Mouse (Mus musculus) limb, embryonic 10.5 days (tissue): Measurements from ENCODE around the gene Fhad1. TPM values are rescaled to one million over a fixed set of nuclear protein-coding genes. Genes with fewer than 3 reads are reported as not detected.

Source experiments
- DNase-seq: peaks from one replicate; pipeline ENCODE4 v3.0.0-alpha.2; 2017; ENCODE audit warnings: low spot score
- H3K27ac ChIP-seq: fragments of 300-500 bp; sonication (generic); 2 replicates; pipeline ENCODE4 v1.5.1; 2016; ENCODE audit warnings: mild to moderate bottlenecking
- H3K27me3 ChIP-seq: fragments of 300-500 bp; sonication (generic); 2 replicates; pipeline ENCODE4 v1.6.1; 2016; ENCODE audit warnings: low read depth, mild to moderate bottlenecking; ENCODE audit not compliant: poor library complexity, severe bottlenecking
- H3K36me3 ChIP-seq: fragments of 300-500 bp; sonication (generic); 2 replicates; pipeline ENCODE4 v1.6.1; 2016; ENCODE audit warnings: mild to moderate bottlenecking, moderate library complexity
- H3K4me1 ChIP-seq: fragments of 300-500 bp; sonication (generic); 2 replicates; pipeline ENCODE4 v1.6.1; 2016
- H3K4me3 ChIP-seq: fragments of 300-500 bp; sonication (generic); 2 replicates; pipeline ENCODE4 v1.5.1; 2016; ENCODE audit warnings: mild to moderate bottlenecking, moderate library complexity
- H3K9me3 ChIP-seq: fragments of 300-500 bp; sonication (generic); replicated peaks from 2 replicates; pipeline ENCODE4 v1.6.1; 2016; ENCODE audit warnings: mild to moderate bottlenecking
- WGBS: fragments of 180-500 bp; shearing (Covaris S2); methylation state at CpG from one replicate; pipeline ENCODE4 v1.1.7; 2016; 5-methylcytosine and 5-hydroxymethylcytosine counted together
- polyA plus RNA-seq: library from polyadenylated mRNA; unstranded; fragments of >200 nt; fragmentation: Nextera tagmentation; extraction: Ambion mirVana; gene quantifications from 2 replicates; pipeline ENCODE4 v1.2.1, GENCODE M21; 2016

Fhad1 gene
- polyA plus RNA-seq, 1 experiment from 2014 or later = 0.24 TPM

DNA sequence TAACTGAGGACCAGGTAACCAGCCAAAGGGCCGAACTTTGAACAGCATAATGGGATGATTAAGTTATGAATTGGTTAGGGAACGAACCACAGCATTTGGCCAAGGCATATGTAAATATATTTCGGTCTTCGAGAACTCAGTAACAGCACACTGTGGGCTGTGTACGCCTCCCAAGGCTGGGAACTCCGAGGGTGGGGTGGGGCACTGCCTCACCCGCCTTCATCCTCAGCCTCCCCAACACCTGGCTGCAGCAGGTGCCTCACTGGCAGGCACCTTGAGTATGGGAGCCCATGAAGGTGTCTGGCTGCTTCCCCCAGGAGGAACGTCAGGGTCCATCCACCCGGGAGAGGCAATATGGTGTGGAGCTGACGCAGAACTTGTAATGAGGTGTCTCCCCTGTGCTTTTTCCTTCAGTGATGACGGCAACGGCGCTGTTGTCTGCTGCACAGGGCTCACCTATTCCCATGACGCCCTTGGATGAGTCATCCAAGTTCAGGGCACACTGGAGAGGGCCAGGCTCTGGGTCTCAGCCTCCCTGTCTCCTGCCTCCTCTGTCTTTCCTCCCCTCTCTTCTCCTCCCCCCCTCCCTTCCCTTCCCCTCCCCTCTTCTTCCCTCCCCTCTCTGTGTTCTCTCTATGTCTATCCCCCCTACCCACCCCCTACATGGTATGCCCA lies 22.2 kb downstream of the Fhad1 start:
- 85% methylated on average over 14 of the region's 14 CpGs for WGBS
- H3K36me3 ChIP-seq = no peaks in the 10 kb centered on the region
- H3K27ac ChIP-seq = no peak overlapping the region
- no peaks in the 10 kb centered on the region for H3K9me3 ChIP-seq
- no peaks in the 10 kb centered on the region for H3K27me3 ChIP-seq
- 0 out of 2 replicates have a peak, but pooled peaks cover 4% of the 10 kb centered on the region for H3K4me1 ChIP-seq
- no peak overlapping the region for H3K4me3 ChIP-seq
- DNase-seq = no peak

DNA sequence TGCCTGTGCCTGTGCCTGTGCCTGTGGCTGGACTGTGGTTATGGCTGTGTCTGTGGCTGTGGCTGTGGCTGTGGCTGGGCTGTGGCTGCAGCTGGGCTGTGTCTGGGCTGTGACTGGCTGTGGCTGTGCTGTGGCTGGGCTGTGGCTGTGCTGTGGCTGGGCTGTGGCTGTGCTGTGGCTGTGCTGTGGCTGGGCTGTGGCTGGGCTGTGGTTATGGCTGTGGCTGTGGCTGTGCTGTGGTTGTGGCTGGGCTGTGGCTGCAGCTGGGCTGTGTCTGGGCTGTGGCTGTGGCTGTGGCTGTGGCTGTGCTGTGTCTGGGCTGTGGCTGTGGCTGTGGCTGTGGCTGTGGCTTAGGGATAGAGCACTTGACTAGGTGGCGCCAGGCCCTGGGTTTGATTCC lies 26.7 kb downstream of the Fhad1 start:
- Histone ChIP-seq H3K4me3 (no peak overlapping the region), H3K36me3 (no peaks in the 10 kb centered on the region), H3K27ac (no peak overlapping the region), H3K9me3 (no peaks in the 10 kb centered on the region), H3K27me3 (no peaks in the 10 kb centered on the region), H3K4me1 (0 out of 2 replicates have a peak, but pooled peaks cover 2% of the 10 kb centered on the region)
- no peak for DNase-seq
- 95% methylated on average over 1 of the region's 1 CpGs for WGBS

DNA sequence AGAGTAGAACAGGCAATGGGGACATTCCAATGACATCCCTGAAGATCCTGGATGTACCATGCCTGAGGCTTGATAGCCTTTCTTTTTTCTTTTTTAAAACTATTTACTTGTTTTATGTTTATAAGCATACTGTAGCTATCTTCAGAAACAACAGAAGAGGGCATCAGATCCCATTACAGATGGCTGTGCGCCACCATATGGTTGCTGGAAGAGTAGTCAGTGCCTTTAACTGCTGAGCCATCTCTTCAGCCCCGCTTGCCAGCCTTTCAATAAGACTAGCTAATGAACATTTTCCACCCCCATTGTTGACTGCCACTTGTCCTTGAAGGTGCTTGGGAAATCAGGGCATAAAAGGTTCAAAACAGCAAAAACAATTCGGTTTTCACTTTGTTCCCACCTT lies 31.2 kb downstream of the Fhad1 start:
- Histone ChIP-seq H3K27ac (no peak overlapping the region), H3K9me3 (no peaks in the 10 kb centered on the region), H3K36me3 (no peaks in the 10 kb centered on the region), H3K4me3 (no peak overlapping the region), H3K27me3 (no peaks in the 10 kb centered on the region), H3K4me1 (no peaks in the 10 kb centered on the region)
- 61% methylated on average over 3 of the region's 3 CpGs for WGBS
- DNase-seq = no peak

DNA sequence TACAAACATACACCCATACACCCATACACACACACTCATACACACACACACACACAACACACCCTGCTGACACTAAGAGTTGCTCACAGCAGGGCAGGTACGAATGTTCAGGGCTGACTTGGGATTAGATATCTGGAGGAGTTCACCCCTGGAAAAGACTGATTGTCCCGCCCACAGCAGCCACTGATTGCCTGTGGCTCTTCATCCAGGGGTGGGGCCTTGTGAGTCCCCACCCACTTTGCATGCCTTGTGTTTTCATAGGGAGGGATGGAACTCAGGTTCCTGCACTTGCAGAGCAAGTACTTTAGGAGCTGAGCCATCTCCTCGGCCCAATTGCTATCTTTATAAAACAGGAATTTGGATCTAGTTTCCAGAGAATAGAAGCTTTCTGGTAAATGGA lies 33.4 kb downstream of the Fhad1 start:
- no peak for DNase-seq
- Histone ChIP-seq H3K36me3 (no peaks in the 10 kb centered on the region), H3K27ac (no peak overlapping the region), H3K27me3 (no peaks in the 10 kb centered on the region), H3K4me1 (0 out of 2 replicates have a peak, but pooled peaks cover 3% of the 10 kb centered on the region), H3K9me3 (no peaks in the 10 kb centered on the region), H3K4me3 (no peak overlapping the region)
- 70% methylated on average over 3 of the region's 3 CpGs for WGBS

DNA sequence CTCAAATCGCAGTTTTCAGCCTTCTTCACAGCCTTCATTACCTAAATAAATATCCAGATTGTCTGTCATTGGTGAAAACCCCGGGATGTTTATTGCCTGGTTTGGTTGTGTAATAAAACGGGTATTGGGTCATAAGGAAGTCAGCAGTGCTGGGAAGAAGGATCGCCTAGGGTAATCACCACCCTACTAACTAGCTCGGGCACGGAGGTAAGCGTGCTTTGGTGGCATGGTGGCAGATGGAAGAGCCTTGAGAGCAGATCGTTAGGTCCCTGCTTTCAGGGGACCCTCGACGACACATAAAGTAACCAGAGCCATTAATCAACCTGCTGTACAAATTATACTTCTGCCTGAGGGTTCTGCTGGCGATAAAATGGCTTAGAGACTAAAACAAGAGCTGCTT lies 36.3 kb downstream of the Fhad1 start:
- 56% methylated on average over 11 of the region's 11 CpGs for WGBS
- H3K27me3 ChIP-seq = no peaks in the 10 kb centered on the region
- no peak for DNase-seq
- H3K36me3 ChIP-seq = no peaks in the 10 kb centered on the region
- no peak overlapping the region for H3K4me3 ChIP-seq
- no peak overlapping the region for H3K27ac ChIP-seq
- no peaks in the 10 kb centered on the region for H3K9me3 ChIP-seq
- H3K4me1 ChIP-seq = 0 out of 2 replicates have a peak, but pooled peaks cover 3% of the 10 kb centered on the region

DNA sequence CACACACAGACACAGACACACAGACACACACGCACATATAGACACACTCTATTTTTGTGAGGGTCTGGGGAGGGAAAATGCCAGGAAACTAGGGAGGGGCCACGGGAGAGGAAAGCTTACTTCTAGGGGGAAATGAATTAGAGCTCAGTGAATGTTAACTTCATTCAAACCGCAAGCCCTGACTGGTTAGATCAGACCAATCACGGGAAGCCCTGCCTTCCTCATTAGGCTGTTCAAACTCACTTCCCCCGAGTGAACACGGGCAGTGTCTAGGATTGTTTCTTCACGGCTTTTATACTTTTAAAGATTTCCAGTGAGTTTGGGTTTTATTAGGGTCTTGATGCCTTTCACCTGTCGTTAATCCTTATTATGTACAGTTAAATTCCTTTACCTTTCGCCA lies 37.5 kb downstream of the Fhad1 start:
- Histone ChIP-seq H3K27me3 (no peaks in the 10 kb centered on the region), H3K4me3 (no peak overlapping the region), H3K27ac (no peak overlapping the region), H3K9me3 (no peaks in the 10 kb centered on the region), H3K4me1 (0 out of 2 replicates have a peak, but pooled peaks cover 3% of the 10 kb centered on the region), H3K36me3 (no peaks in the 10 kb centered on the region)
- DNase-seq = no peak
- WGBS = 71% methylated on average over 9 of the region's 9 CpGs

DNA sequence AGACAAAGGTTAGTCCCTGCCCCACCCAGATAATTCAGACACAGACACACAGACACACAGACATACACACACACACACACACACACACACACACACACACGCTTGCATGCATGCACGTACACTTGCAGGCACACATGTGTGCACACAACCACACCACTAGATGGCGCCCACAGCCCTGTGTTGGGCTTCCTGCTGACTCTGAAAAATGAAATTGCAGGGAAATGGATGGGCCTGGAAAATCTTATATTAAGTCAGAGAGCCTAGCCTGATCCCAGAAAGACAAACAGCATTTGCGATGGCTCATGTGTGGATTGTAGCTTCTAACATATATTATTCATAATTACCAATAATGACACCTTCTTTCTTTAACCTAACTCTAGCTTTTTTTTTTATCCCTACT lies 38.7 kb downstream of the Fhad1 start:
- 0 out of 2 replicates have a peak, but pooled peaks cover 3% of the 10 kb centered on the region for H3K4me1 ChIP-seq
- no peaks in the 10 kb centered on the region for H3K9me3 ChIP-seq
- H3K4me3 ChIP-seq = no peak overlapping the region
- WGBS = 59% methylated on average over 4 of the region's 4 CpGs
- H3K27ac ChIP-seq = no peak overlapping the region
- no peaks in the 10 kb centered on the region for H3K36me3 ChIP-seq
- H3K27me3 ChIP-seq = no peaks in the 10 kb centered on the region
- DNase-seq = peak; percentile 63

DNA sequence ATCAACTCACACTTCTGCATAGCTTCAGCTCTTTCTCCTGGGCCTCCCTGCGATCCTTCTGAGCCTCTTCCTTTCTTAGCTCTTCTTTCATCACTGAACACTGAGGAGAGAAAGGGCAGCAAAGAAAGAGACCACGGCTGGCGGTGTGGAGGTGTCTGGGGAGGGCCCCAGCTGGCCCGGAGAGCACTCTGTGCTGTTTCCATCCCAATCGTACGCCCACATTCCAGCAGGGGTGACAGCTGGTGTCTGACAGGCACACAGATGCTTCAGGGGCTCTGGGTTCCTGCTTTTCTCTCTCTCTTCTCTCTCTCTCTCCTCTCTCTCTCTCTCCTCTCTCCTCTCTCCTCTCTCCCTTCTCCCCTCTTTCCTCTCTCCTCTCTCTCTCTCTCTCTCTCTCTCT lies 50.3 kb downstream of the Fhad1 start:
- WGBS = 40% methylated on average over 6 of the region's 6 CpGs
- H3K36me3 ChIP-seq = no peaks in the 10 kb centered on the region
- no peak overlapping the region for H3K27ac ChIP-seq
- H3K27me3 ChIP-seq = no peaks in the 10 kb centered on the region; the same call in 1 of the 2 replicates
- DNase-seq = no peak
- peaks cover 11% of the 10 kb centered on the region for H3K4me1 ChIP-seq
- 0 out of 2 replicates have a peak, but pooled peaks cover 3% of the 10 kb centered on the region for H3K9me3 ChIP-seq
- H3K4me3 ChIP-seq = no peak overlapping the region

DNA sequence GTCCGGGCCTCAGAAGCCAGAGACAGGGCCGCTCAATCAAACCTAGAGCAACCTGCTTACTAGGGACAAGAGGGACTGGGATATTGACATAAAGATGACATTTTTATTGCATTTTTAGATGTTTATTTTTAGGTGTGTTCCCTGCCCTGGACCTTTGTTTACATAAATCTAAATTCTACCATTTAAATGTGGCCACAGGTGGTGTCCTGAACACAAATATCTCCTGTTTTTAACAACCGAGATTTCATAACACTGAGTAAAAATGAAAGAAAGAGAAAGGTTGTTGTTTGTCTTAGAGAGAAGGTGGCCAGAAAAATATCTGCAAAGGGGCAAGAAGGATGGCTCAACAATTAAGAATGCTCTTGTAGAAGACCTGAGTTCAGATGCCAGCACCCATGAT lies 51.0 kb downstream of the Fhad1 start:
- Histone ChIP-seq H3K27me3 (no peaks in the 10 kb centered on the region; the same call in 1 of the 2 replicates), H3K4me3 (no peak overlapping the region), H3K9me3 (0 out of 2 replicates have a peak, but pooled peaks cover 3% of the 10 kb centered on the region), H3K27ac (no peak overlapping the region), H3K4me1 (peaks cover 11% of the 10 kb centered on the region), H3K36me3 (no peaks in the 10 kb centered on the region)
- 89% methylated on average over 3 of the region's 3 CpGs for WGBS
- DNase-seq = no peak

DNA sequence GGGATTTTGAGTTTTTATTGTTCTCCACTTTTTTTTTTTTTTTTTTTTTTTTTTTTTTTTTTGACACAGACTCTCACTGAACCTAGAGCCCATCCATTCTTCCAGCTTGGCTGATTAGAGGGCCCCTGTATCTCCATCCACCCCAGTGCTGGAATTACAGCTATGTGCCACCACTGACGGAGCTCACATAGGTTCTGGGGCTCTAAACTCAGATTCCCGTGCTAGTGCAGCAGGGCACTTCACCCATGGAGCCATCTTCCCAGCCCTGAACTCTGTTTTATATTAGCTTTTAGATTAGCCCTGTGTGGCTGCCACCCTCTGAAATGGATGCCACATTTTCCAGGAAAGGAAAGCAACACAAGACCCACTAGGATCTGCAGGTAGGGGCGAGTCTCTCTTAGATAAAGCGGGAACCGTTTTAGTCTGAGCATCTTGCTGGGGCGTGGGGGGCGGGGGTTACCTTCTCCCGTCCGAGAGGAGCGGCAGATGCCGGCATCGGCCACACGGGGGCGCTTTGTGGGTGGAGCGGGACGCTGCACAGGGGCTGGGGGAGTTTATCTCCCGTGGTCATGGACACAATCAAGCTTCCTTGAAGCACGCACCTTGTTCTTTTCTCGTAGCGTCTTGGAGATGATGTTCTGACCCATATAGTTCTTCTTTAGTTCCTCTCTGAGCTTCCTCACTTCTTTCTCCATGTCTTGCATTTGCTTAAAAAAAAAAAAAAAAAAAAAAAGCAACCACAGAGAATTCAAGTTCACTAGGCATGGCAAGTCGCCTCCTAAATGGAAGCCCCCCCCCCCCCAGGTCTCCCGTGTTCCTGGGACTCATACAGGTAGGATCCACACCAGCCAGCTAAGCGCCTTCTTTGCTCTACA lies 51.8 kb downstream of the Fhad1 start:
- Histone ChIP-seq H3K36me3 (no peaks in the 10 kb centered on the region), H3K4me1 (peaks cover 18% of the 10 kb centered on the region), H3K27ac (no peak overlapping the region), H3K9me3 (0 out of 2 replicates have a peak, but pooled peaks cover 3% of the 10 kb centered on the region), H3K27me3 (no peaks in the 10 kb centered on the region; the same call in 1 of the 2 replicates), H3K4me3 (peak overlapping the region; percentile 15; the same call in 1 of the 2 replicates)
- whole genome bisulfite sequencing = 12% methylated on average over 23 of the region's 23 CpGs
- DNase-seq = peak; percentile 88

DNA sequence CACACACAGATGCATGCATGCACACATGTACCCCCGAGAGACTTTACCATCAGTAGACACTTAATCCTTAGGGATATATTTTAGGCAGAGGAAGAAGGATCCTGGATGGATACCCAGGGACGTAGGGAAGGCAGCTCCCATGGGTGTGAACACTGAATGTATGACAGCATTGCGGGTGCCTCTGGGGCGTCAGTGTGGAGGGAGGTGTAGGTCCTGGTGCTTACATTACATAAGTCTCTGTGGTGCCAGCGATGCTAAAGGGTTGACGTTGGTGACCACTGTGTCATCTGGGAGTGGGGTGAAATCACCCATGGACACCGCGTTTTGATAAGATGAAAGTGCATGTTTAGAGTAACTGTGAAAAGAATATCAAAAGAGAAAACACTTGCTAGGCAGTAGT lies 54.8 kb downstream of the Fhad1 start:
- H3K4me1 ChIP-seq = peaks cover 28% of the 10 kb centered on the region
- H3K27me3 ChIP-seq = no peaks in the 10 kb centered on the region; the same call in 1 of the 2 replicates
- DNase-seq = no peak
- H3K36me3 ChIP-seq = no peaks in the 10 kb centered on the region
- H3K9me3 ChIP-seq = 0 out of 2 replicates have a peak, but pooled peaks cover 3% of the 10 kb centered on the region
- no peak overlapping the region for H3K4me3 ChIP-seq
- WGBS = 86% methylated on average over 8 of the region's 8 CpGs
- H3K27ac ChIP-seq = no peak overlapping the region

DNA sequence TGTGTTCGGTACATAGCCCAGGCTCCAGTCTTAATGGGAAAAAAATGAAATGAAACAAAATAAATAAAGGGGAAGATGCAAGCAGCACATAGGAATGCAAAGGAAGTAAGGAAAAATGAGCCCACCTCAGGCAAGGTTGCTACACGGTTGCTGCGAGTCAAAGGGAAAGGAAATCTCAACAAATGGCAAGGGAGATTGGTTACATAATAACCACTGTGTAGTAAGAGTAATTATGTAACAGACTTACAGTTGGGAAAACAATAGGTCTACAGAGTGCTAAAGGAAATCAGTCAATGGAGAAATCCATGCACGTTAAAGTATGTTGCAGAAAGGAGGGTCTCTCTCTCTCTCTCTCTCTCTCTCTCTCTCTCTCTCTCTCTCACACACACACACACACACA lies 55.3 kb downstream of the Fhad1 start:
- no peak overlapping the region for H3K27ac ChIP-seq
- 0 out of 2 replicates have a peak, but pooled peaks cover 3% of the 10 kb centered on the region for H3K9me3 ChIP-seq
- 90% methylated on average over 4 of the region's 4 CpGs for WGBS
- no peak for DNase-seq
- H3K27me3 ChIP-seq = no peaks in the 10 kb centered on the region; the same call in 1 of the 2 replicates
- peaks cover 27% of the 10 kb centered on the region for H3K4me1 ChIP-seq
- H3K4me3 ChIP-seq = no peak overlapping the region
- H3K36me3 ChIP-seq = no peaks in the 10 kb centered on the region
